Mouse (Mus musculus) embryo, embryonic 11.5 days (tissue): ENCODE measurements around the gene Uba3.

ENCODE experiments used
- DNase-seq: peaks from one replicate; pipeline ENCODE4 v3.0.0-alpha.2; 2012; ENCODE audit warnings: low read depth, low spot score

Gene Uba3

GRCm38 (mm10) chr6:97205439-97205885, at the start of gene Uba3:
Gene Uba3 (minus strand): TSS chr6:97205647.
- DNase-seq = peak; percentile 99

- no peak for DNase-seq
Observed at GRCm38 (mm10) chr6:97252711-97253221, 47.3 kb upstream of the Uba3 start, which contains the start of gene Lmod3. Gene Lmod3 (minus strand): TSS chr6:97252759.

GRCm38 (mm10) chr6:97252086-97252485, 46.6 kb upstream of the Uba3 start:
- no peak for DNase-seq

DNA sequence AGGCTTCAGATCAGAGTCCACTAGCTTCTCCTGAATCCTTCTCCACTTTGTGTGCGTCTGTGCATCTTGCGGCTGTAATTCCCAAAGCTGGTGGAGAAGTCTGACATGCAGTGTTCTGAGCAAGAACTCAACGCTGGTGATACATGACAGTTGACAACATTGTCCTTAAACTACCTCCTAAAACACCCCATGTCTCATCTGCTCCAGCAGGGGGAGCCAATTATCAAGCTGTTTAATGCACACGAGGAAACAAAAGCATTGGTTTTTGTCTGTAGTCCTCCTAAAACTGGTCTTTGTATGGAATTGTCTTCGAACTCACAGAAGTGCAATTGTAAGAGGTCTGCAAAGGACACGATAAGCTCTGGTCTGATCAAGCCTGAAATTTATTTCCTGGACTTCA, 45.5 kb upstream of the Uba3 start:
- peak; percentile 41 for DNase-seq

DNA sequence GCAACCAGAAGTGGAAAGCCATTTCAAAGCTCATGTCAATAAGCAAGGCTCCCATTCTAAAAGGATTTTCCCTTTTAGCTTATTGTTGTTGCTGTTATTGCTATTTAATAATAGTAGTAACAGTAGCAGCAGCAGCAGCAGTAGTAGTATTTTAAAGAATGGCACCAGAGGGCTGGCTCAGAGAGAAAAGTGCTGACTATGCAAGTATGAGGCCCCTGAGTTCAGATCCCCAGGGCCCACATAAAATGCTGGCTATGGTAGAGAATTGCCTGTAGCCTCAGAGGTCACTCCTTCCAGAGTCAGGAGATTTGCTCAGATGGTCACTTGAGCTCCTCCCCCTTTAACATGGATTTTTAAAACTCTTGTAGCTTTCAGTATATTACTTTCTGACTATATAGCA, 39.8 kb upstream of the Uba3 start:
- DNase-seq = no peak

DNA sequence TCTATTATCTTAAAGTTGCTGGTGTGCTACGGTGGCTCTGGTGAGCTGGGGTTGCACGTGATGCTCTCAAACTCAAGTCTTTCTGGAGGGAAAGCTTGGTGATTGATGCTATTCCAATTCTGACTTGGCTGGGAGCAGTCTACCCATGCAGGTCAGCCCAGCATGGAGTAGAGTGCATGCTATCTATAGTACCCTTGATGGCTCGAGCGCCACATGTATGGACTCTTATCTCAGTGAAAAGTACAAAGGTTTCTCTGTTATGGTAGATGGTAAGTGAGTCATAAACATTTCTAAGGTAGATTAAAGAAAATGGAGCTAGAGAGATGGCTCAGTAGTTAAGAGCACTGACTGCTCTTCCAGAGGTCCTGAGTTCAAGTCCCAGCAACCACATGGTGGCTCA, 37.1 kb upstream of the Uba3 start:
- DNase-seq = no peak

- no peak for DNase-seq
Observed at GRCm38 (mm10) chr6:97240092-97240491, 34.6 kb upstream of the Uba3 start.

- DNase-seq = no peak
Observed at GRCm38 (mm10) chr6:97239360-97239759, 33.9 kb upstream of the Uba3 start.

DNA sequence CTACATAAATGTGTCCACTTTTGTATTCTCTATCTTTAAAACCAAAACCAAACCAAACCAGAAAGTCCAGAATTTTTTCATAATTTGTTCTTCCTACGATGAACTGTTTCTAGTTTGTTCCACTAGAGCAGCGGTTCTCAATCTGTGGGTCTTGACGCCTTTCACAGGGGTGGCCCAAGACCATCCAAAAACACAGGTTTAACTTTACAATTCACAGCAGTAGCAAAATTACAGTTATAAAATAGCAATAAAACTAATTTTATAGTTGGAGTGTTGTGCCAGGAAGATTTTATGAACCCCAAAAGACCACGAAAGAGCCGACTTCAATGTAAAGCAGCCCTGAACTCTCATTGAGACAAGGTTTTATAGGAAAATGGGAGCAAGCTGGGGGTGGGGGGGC, 30.6 kb upstream of the Uba3 start:
- DNase-seq = no peak

DNA sequence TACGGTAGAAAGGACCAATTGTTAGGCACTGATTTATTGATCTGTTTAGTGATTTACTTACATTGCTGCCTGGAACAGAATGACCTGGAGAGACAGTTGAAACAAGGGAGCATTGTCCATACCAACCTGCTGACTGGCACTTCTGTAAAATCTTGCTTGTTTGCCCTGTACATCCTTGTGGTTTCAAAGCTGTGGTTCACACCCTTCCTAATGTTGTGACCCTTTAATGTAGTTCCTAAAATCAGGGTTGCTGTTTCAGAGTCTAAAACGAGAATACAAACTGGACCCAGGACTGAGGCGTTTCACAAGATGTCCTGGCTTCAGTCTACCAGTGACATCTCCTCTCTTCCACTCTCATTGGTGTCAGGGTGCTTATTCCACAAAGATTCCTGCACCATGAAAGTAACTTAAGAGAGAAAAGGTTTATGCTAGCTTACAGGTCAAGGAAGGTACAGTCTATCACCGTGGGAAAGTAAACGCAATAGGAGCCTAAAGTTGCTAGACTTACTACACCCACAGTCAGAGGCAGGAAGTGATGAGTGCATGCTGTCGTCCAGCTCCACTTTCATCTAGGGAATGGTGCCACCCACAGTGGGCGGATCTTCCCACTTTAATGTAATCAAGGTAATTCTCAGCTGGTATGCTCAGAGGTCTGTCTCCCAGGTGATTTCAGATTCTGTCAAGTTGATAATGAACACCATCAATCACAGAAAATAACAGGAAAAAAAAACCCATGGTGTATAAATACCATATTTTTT, 29.6 kb upstream of the Uba3 start:
- DNase-seq = no peak

- DNase-seq = no peak
Observed at GRCm38 (mm10) chr6:97227067-97227847, 21.8 kb upstream of the Uba3 start.

GRCm38 (mm10) chr6:97226083-97226491, 20.6 kb upstream of the Uba3 start:
- DNase-seq = no peak

DNA sequence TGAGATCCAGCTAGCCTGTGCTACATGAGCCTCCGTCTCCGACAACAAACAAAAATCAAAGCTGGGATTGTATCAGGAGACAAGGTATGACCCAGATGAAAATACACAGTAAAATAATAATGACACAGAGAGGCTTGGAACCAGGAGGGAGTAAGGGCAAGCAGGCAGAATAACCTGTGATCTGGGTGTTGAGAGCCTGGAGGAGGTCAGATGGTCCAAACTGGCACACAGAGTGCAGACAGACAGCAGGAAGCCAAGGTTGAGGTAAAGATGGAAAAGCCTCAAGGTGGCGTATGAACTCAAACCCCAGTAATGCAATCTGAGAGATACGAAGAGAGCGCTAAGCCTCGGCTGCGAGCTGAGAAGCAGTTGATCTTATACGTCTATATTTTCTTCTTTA, 19.1 kb upstream of the Uba3 start:
- DNase-seq = no peak

DNA sequence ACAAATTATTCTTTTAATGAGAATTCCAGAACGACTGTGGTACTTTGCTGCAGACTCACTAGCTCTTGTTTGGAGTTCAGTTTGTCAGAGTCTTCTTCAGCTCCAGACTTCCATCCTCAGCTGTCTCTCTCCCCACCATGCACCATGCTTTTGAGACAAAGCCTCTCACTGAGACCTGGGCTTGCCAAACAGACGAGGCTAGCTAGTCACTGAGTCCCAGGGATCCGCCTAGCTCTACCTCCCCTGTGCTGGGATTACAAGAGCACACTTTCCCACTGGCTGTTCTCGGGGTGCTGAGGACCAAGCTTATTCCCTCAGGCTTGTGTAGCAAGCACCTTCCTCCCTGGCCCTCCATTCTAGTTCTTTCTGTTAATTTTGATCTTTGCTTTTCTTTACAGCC, 18.1 kb upstream of the Uba3 start:
- DNase-seq = no peak

- no peak for DNase-seq
Observed at GRCm38 (mm10) chr6:97222931-97223467, 17.6 kb upstream of the Uba3 start.

- no peak for DNase-seq
Observed at GRCm38 (mm10) chr6:97222321-97222720, 16.9 kb upstream of the Uba3 start.

- DNase-seq = no peak
Observed at GRCm38 (mm10) chr6:97221205-97222025, 16.0 kb upstream of the Uba3 start.

DNA sequence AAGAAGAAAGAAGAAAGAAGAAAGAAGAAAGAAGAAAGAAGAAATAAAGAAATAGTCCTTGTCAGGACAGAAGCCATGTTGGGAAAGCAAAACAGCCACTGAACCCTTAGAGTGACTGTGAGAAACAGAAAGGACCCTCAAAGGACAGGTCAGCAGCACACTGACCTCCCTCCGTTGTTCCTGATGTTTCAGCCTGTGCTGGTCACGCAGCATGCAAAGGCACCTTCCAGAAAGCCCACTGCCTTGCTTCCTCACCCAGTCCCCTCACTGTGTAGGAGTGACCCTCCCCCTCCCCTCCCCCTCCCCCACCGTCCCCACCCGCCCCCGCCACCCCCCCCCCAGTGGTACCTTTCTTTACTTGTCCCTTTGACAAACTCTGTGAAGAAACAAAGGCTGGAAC, 15.2 kb upstream of the Uba3 start:
- DNase-seq = no peak

DNA sequence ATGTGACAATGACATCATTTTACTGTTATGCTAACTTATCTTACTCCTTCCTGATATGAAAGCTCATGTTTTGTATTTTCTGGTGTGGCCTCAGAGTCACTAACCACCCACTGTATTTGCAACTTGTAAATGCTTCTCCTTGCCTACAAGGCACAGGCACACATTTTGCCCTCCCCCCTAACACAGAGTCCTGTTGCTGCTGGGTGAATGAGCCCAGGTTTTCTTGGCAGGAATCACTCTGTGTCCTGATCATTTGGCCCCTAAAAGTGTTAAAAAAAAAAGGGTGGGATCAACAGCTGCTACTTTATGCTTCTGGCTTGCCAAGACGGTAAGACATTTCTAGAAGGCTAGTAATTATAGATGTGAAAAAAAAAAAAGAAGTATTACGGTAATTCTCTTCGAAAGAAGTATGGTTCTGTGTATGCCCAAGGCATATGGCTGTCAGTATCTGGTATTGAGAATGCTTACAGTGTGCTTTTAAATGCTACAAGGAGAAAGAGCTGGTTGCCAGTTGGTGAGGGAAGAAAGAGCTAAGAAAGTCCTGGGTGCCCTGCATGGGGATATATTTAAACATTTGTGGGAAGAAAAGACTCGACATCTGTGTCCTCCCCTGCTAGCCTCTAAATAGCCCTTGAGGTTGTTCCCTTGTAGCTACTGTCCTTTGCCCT, 10.8 kb upstream of the Uba3 start:
- DNase-seq = no peak

DNA sequence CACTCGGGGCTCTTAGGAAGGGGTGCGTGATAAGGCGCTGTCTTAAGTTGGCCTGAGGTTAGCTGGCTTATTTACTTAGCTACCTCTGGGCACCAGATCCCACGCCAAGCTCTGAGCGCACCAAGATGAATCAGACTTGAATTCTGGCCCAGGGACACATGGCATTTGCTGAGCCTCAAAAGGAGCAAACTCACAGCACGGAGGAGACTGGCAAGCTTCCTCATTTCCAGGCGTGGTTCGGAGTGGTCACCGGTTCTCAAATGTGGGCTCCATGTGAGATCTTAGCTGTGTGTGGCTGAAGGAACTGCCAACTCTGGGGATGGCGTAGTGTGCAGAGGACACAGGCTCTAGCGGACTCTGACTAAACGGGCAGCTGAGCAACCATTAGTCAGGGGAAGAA, 6.5 kb upstream of the Uba3 start:
- DNase-seq = no peak
